ENCODE assay signal across 12 mouse cellular contexts in the genomic region with DNA sequence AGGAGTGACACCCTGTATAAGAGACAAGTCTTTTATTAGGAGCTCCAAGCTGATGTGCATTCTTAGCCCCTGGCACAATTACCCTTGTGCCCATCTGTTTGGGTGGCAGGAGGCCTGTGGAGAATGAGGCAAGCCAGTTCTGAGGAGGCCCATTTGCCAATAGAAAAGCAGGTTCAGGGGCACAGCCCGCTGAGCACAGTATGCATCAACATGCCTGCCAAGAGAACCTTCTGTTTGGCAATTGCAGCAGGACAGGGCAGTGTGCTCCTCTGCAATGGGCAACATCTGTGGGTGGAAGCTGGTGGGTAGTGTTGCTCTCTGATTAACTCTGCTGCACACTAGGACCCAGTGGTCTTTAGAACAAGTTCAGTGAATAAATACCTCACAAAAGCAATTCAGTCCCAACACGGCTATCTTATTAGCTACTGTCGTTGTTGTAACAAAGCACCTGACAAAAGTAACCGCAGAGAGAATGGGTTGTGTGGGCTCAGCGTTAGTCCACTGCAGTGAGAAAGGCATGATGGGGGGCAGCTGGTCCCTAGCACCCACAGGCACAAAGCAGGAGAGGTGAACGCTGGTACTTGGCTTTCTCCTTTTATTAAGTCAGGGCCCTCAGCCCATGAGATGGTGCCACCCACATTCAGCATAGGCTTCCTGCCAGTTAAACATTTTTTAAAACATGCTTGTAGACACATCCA.
DNase-seq lines count a peak whose midpoint lies in the region; ATAC-seq lines count a peak whose summit lies in the region.
"Had no signal": no experiment of that assay in that cellular context is flagged by ENCODE, and none has a peak within 500 bp of the region (broad histone marks: within the 10 kb centered on the region; RNA-seq: fewer than 3 reads in every experiment).

No protein-coding gene starts in this region.

- WGBS in hindbrain, embryonic 12.5 days = 70% methylated on average over 6 of the region's 6 CpGs
- 80% methylated on average over 6 of the region's 6 CpGs for WGBS in hindbrain, embryonic 11.5 days

- H3K9me3 ChIP-seq in hindbrain, embryonic 12.5 days (replicated peaks) = no peaks in the 10 kb centered on the region
- no peaks in the 10 kb centered on the region for H3K9me3 ChIP-seq in hindbrain, embryonic 11.5 days (ENCODE audit: control insufficient read depth, low read length)
- H3K9me3 ChIP-seq: limb, embryonic 13.5 days; stomach, embryonic 15.5 days had no signal

- no peak overlapping the region for H3K4me2 ChIP-seq in hindbrain, embryonic 12.5 days (replicated peaks)
- H3K4me2 ChIP-seq in hindbrain, embryonic 11.5 days (replicated peaks; ENCODE audit: low read depth, low read length) = no peak overlapping the region
- H3K4me2 ChIP-seq: limb, embryonic 13.5 days; stomach, embryonic 15.5 days had no signal

- no peak overlapping the region for H3K4me3 ChIP-seq in hindbrain, embryonic 12.5 days
- no peak overlapping the region for H3K4me3 ChIP-seq in hindbrain, embryonic 11.5 days (ENCODE audit: low read depth, low read length)
- H3K4me3 ChIP-seq: limb, embryonic 13.5 days; stomach, embryonic 15.5 days had no signal

- peak; percentile 38; the same call in 1 of the 2 replicates for ATAC-seq in hindbrain, embryonic 12.5 days (ENCODE audit: low FRiP score)
- no peak for ATAC-seq in hindbrain, embryonic 11.5 days (ENCODE audit: low FRiP score)
- ATAC-seq: inflammation-experienced regulatory T-cells, adult 6 months had no signal

- no peaks in the 10 kb centered on the region for H3K4me1 ChIP-seq in hindbrain, embryonic 12.5 days
- no peaks in the 10 kb centered on the region for H3K4me1 ChIP-seq in hindbrain, embryonic 11.5 days (replicated peaks; ENCODE audit: control insufficient read depth, insufficient read depth, low read length)
- H3K4me1 ChIP-seq: stomach, embryonic 15.5 days had no signal

- no peaks in the 10 kb centered on the region for H3K36me3 ChIP-seq in hindbrain, embryonic 12.5 days
- no peaks in the 10 kb centered on the region for H3K36me3 ChIP-seq in hindbrain, embryonic 11.5 days (ENCODE audit: control insufficient read depth, insufficient read depth, low read length)
- H3K36me3 ChIP-seq: limb, embryonic 13.5 days; stomach, embryonic 15.5 days had no signal

- no peak overlapping the region for H3K27ac ChIP-seq in hindbrain, embryonic 12.5 days
- H3K27ac ChIP-seq in hindbrain, embryonic 11.5 days (ENCODE audit: low read depth, low read length) = no peak overlapping the region
- H3K27ac ChIP-seq: limb, embryonic 13.5 days; stomach, embryonic 15.5 days had no signal

- no peak overlapping the region for H3K9ac ChIP-seq in hindbrain, embryonic 12.5 days
- H3K9ac ChIP-seq in hindbrain, embryonic 11.5 days (ENCODE audit: low read depth, low read length) = no peak overlapping the region
- H3K9ac ChIP-seq: limb, embryonic 13.5 days; stomach, embryonic 15.5 days had no signal

- no peaks in the 10 kb centered on the region for H3K27me3 ChIP-seq in hindbrain, embryonic 12.5 days
- no peaks in the 10 kb centered on the region for H3K27me3 ChIP-seq in hindbrain, embryonic 11.5 days (ENCODE audit: control insufficient read depth, insufficient read depth, low read length)
- H3K27me3 ChIP-seq: limb, embryonic 13.5 days; stomach, embryonic 15.5 days had no signal

- DNase-seq in hindbrain, embryonic 11.5 days (ENCODE audit: low spot score) = no peak
- peak; percentile 98 for DNase-seq in brain, adult 2 months (ENCODE audit: low read depth, low spot score)
- peak; percentile 91 to 98 for DNase-seq in cerebellum, postnatal 14 days
- peak; percentile 46 to 51 for DNase-seq in layer of hippocampus, postnatal 10 days (ENCODE audit: low spot score in 2 of 2)
- no peak for DNase-seq in urinary bladder, adult 2 months (ENCODE audit: low spot score)
- DNase-seq in natural killer cell, adult 2 months (ENCODE audit: low spot score in 2 of 2) = no peak
- no peak for DNase-seq in kidney, adult 8-10 months
- DNase-seq: lung, postnatal 4 days had no signal

Comparison
In these comparisons a context has a peak if more than half of its experiments do, and no peak if none do; other contexts are left out.
1. DNase-seq: peak in brain, adult 2 months (single experiment), cerebellum, postnatal 14 days (2 of 2) and layer of hippocampus, postnatal 10 days (2 of 2); none in hindbrain, embryonic 11.5 days (single experiment), urinary bladder, adult 2 months (single experiment), natural killer cell, adult 2 months (0 of 2) and kidney, adult 8-10 months (0 of 2).